Mouse (Mus musculus): ENCODE data around the gene Srp9. TPM values are rescaled to one million over a fixed set of nuclear protein-coding genes. Genes with fewer than 3 reads are reported as not detected.

Srp9 gene
- polyA plus RNA-seq, 1 experiment from 2014 or later, result 139 TPM

Other genes starting within 250 kb of the Srp9 start
- gene Enah, start 104.7 kb upstream of the Srp9 start, polyA plus RNA-seq (2015; fragmentation: Nextera tagmentation; extraction: Ambion mirVana), result 27.3 and 33.5 TPM in 2 replicates
- gene Vmn1r1, start 39.7 kb downstream of the Srp9 start, polyA plus RNA-seq (2015; fragmentation: Nextera tagmentation; extraction: Ambion mirVana), result not detected in 2 replicates
- 73.1 and 85.0 TPM in 2 replicates for gene Degs1, start 158.1 kb downstream of the Srp9 start, polyA plus RNA-seq (2015; fragmentation: Nextera tagmentation; extraction: Ambion mirVana)
- 21.1 and 24.8 TPM in 2 replicates for gene Fbxo28, start 216.9 kb downstream of the Srp9 start, polyA plus RNA-seq (2015; fragmentation: Nextera tagmentation; extraction: Ambion mirVana)

Measured in midbrain, embryonic 16.5 days (tissue).